Mouse (Mus musculus) ovary, adult 18-20 months (tissue): Measurements from ENCODE around the gene Gm20683.

Source experiments
- DNase-seq: peaks from one replicate; pipeline ENCODE4 v3.0.0; 2022; ENCODE audit warnings: low spot score, mixed read lengths

Gene Gm20683

GRCm38 (mm10) chr17:25840519-25840918, 1.0 kb downstream of the Gm20683 start:
- DNase-seq: no peak

- no peak for DNase-seq
Observed at GRCm38 (mm10) chr17:25839455-25840235, 1.9 kb downstream of the Gm20683 start.

- DNase-seq: no peak
Observed at GRCm38 (mm10) chr17:25838904-25839303, 2.7 kb downstream of the Gm20683 start.

- DNase-seq: no peak
Observed at GRCm38 (mm10) chr17:25837533-25837932, 4.0 kb downstream of the Gm20683 start.

GRCm38 (mm10) chr17:25837076-25837410, 4.5 kb downstream of the Gm20683 start, which contains the start of gene Rhbdl1:
Rhbdl1 (minus strand) TSS chr17:25837295.
- peak; percentile 71 for DNase-seq

GRCm38 (mm10) chr17:25836397-25837075, 5.0 kb downstream of the Gm20683 start:
- DNase-seq: no peak

- DNase-seq: no peak
Observed at GRCm38 (mm10) chr17:25835816-25836215, 5.7 kb downstream of the Gm20683 start.

- DNase-seq: no peak
Observed at GRCm38 (mm10) chr17:25835301-25835700, 6.3 kb downstream of the Gm20683 start.

GRCm38 (mm10) chr17:25834595-25835222, 6.9 kb downstream of the Gm20683 start:
- DNase-seq: no peak

GRCm38 (mm10) chr17:25833961-25834594, 7.5 kb downstream of the Gm20683 start:
- DNase-seq: no peak

GRCm38 (mm10) chr17:25833291-25833663, 8.3 kb downstream of the Gm20683 start, which contains the start of gene Stub1:
Stub1 (minus strand) TSS chr17:25833404.
- peak; percentile 94 for DNase-seq

GRCm38 (mm10) chr17:25832436-25833290, 8.9 kb downstream of the Gm20683 start:
- peak; percentile 99 for DNase-seq

- DNase-seq: no peak
Observed at GRCm38 (mm10) chr17:25831451-25832281, 9.9 kb downstream of the Gm20683 start.

- DNase-seq: no peak
Observed at GRCm38 (mm10) chr17:25830806-25831431, 10.6 kb downstream of the Gm20683 start.

GRCm38 (mm10) chr17:25830200-25830753, 11.3 kb downstream of the Gm20683 start:
- no peak for DNase-seq

- DNase-seq: no peak
Observed at GRCm38 (mm10) chr17:25829558-25830017, 12.0 kb downstream of the Gm20683 start.

GRCm38 (mm10) chr17:25828712-25829557, 12.6 kb downstream of the Gm20683 start, which contains the start of gene Jmjd8:
Jmjd8 (plus strand) TSS chr17:25828867.
- DNase-seq: no peak

- no peak for DNase-seq
Observed at GRCm38 (mm10) chr17:25828223-25828594, 13.4 kb downstream of the Gm20683 start.
